Mouse (Mus musculus) kidney, postnatal 0 days (tissue): Measurements from ENCODE around the gene Lypd3. TPM values are rescaled to one million over a fixed set of nuclear protein-coding genes. Genes with fewer than 3 reads are reported as not detected.

Experiments
- ATAC-seq: fragments of 200-750 bp; cut with Nextera tagmentation; replicated peaks from 2 replicates; pipeline ENCODE4 v1.8.0; 2017; ENCODE audit warnings: low read depth, moderate number of reproducible peaks, moderate TSS enrichment, moderate library complexity; ENCODE audit not compliant: low FRiP score
- DNase-seq: peaks from one replicate; pipeline ENCODE4 v3.0.0-alpha.2; 2016; ENCODE audit warnings: low spot score
- H3K27ac ChIP-seq: fragments of 300-500 bp; sonication (generic); 2 replicates; pipeline ENCODE4 v1.5.1; 2014; ENCODE audit warnings: mild to moderate bottlenecking
- H3K27me3 ChIP-seq: fragments of 300-500 bp; sonication (generic); 2 replicates; pipeline ENCODE4 v1.6.1; 2014; ENCODE audit warnings: low read length, mixed read lengths; ENCODE audit not compliant: insufficient read depth
- H3K36me3 ChIP-seq: fragments of 300-500 bp; sonication (generic); 2 replicates; pipeline ENCODE4 v1.6.1; 2014; ENCODE audit warnings: low read length, mixed read lengths; ENCODE audit not compliant: insufficient read depth
- H3K4me1 ChIP-seq: fragments of 300-500 bp; sonication (generic); replicated peaks from 2 replicates; pipeline ENCODE4 v1.6.1; 2014; ENCODE audit warnings: antibody characterized with exemption, low read length, mixed read lengths; ENCODE audit not compliant: insufficient read depth
- H3K4me2 ChIP-seq: fragments of 300-500 bp; sonication (generic); 2 replicates; pipeline ENCODE4 v1.6.1; 2014; ENCODE audit warnings: mild to moderate bottlenecking, low read length, moderate library complexity, mixed read lengths
- H3K4me3 ChIP-seq: fragments of 300-500 bp; sonication (generic); replicated peaks from 2 replicates; pipeline ENCODE4 v1.5.1; 2014; ENCODE audit warnings: low read depth, low read length
- H3K9ac ChIP-seq: fragments of 300-500 bp; sonication (generic); 2 replicates; pipeline ENCODE4 v1.6.1; 2014; ENCODE audit warnings: low read depth, low read length
- H3K9me3 ChIP-seq: fragments of 300-500 bp; sonication (generic); replicated peaks from 2 replicates; pipeline ENCODE4 v1.6.1; 2016; ENCODE audit warnings: low read length, inconsistent platforms, mixed read lengths
- CTCF ChIP-seq: IDR thresholded peaks from 2 replicates; pipeline ENCODE4 v1.5.1; 2016; ENCODE audit warnings: antibody characterized with exemption, low read depth, mild to moderate bottlenecking, moderate library complexity
- WGBS: fragments of 180-500 bp; shearing (Covaris S2); extraction: QIAGEN DNeasy Blood & Tissue Kit; methylation state at CpG from one replicate; pipeline ENCODE4 v1.1.7; 2014; 5-methylcytosine and 5-hydroxymethylcytosine counted together
- polyA plus RNA-seq: library from polyadenylated mRNA; unstranded; fragments of >200 nt; fragmentation: Nextera tagmentation; extraction: Ambion mirVana; gene quantifications from 2 replicates; pipeline ENCODE4 v1.2.1, GENCODE M21; 2015

Lypd3 gene
- polyA plus RNA-seq, 1 experiment from 2014 or later, result 0.88 TPM

- Histone ChIP-seq H3K27ac (no peak overlapping the region), H3K4me1 (no peaks in the 10 kb centered on the region), H3K9ac (no peak overlapping the region), H3K9me3 (no peaks in the 10 kb centered on the region), H3K4me2 (no peak overlapping the region), H3K4me3 (no peak overlapping the region), H3K27me3 (no peaks in the 10 kb centered on the region), H3K36me3 (0 out of 2 replicates have a peak, but pooled peaks cover 3% of the 10 kb centered on the region)
- peak; percentile 82 for ATAC-seq
- peak; percentile 100 for TF ChIP-seq CTCF
- DNase-seq, result peak; percentile 98
- 5% methylated on average over 13 of the region's 13 CpGs for WGBS
These were observed 35.3 kb upstream of the Lypd3 start for GRCm38 (mm10) chr7:24600941-24601597.

- H3K4me3 ChIP-seq, result no peak overlapping the region
- no peaks in the 10 kb centered on the region for H3K9me3 ChIP-seq
- ATAC-seq (no peak), DNase-seq (no peak)
- H3K36me3 ChIP-seq, result 0 out of 2 replicates have a peak, but pooled peaks cover 3% of the 10 kb centered on the region
- peaks cover 5% of the 10 kb centered on the region; the same call in 1 of the 2 replicates for H3K4me1 ChIP-seq
- H3K4me2 ChIP-seq, result no peak overlapping the region
- TF ChIP-seq CTCF, result no peak
- 84% methylated on average over 7 of the region's 7 CpGs for WGBS
- no peak overlapping the region for H3K9ac ChIP-seq
- no peaks in the 10 kb centered on the region for H3K27me3 ChIP-seq
- no peak overlapping the region for H3K27ac ChIP-seq
These were observed 30.8 kb upstream of the Lypd3 start for GRCm38 (mm10) chr7:24605561-24605960.

GRCm38 (mm10) chr7:24606046-24606445, 30.3 kb upstream of the Lypd3 start:
- H3K4me1 ChIP-seq, result peaks cover 7% of the 10 kb centered on the region; the same call in 1 of the 2 replicates
- no peak overlapping the region for H3K27ac ChIP-seq
- ATAC-seq, result no peak
- DNase-seq, result no peak
- no peak for TF ChIP-seq CTCF
- H3K9me3 ChIP-seq, result no peaks in the 10 kb centered on the region
- no peak overlapping the region for H3K4me3 ChIP-seq
- H3K4me2 ChIP-seq, result no peak overlapping the region
- H3K9ac ChIP-seq, result no peak overlapping the region
- H3K27me3 ChIP-seq, result no peaks in the 10 kb centered on the region
- 0 out of 2 replicates have a peak, but pooled peaks cover 3% of the 10 kb centered on the region for H3K36me3 ChIP-seq
- 77% methylated on average over 7 of the region's 7 CpGs for WGBS

- 59% methylated on average over 6 of the region's 6 CpGs for WGBS
- peaks cover 17% of the 10 kb centered on the region for H3K4me1 ChIP-seq
These were observed 28.3 kb upstream of the Lypd3 start for GRCm38 (mm10) chr7:24608017-24608416.

GRCm38 (mm10) chr7:24608561-24608960, 27.8 kb upstream of the Lypd3 start:
- Histone ChIP-seq H3K4me1 (peaks cover 17% of the 10 kb centered on the region), H3K9ac (no peak overlapping the region), H3K36me3 (0 out of 2 replicates have a peak, but pooled peaks cover 3% of the 10 kb centered on the region), H3K27ac (no peak overlapping the region), H3K4me2 (no peak overlapping the region), H3K4me3 (no peak overlapping the region), H3K9me3 (no peaks in the 10 kb centered on the region), H3K27me3 (peaks cover 18% of the 10 kb centered on the region)
- no peak for DNase-seq
- no peak for TF ChIP-seq CTCF
- WGBS, result 86% methylated on average over 8 of the region's 8 CpGs
- ATAC-seq, result no peak

More at GRCm38 (mm10) chr7:24608017-24608416, 28.3 kb upstream of the Lypd3 start:
- Histone ChIP-seq H3K27me3 (peaks cover 13% of the 10 kb centered on the region), H3K4me2 (no peak overlapping the region), H3K9ac (no peak overlapping the region), H3K27ac (no peak overlapping the region), H3K4me3 (no peak overlapping the region), H3K36me3 (0 out of 2 replicates have a peak, but pooled peaks cover 3% of the 10 kb centered on the region), H3K9me3 (no peaks in the 10 kb centered on the region)
- DNase-seq (peak; percentile 85), ATAC-seq (peak; percentile 79)
- TF ChIP-seq CTCF, result no peak

- ATAC-seq, result peak; percentile 52; the same call in 1 of the 2 replicates
- WGBS, result 2% methylated on average over 27 of the region's 27 CpGs
- Histone ChIP-seq H3K36me3 (no peaks in the 10 kb centered on the region), H3K4me3 (peak within 1 kb of the TSS; percentile 52), H3K27ac (peak within 1 kb of the TSS; percentile 44; the same call in 1 of the 2 replicates), H3K4me2 (peak within 1 kb of the TSS; percentile 85), H3K4me1 (peaks cover 17% of the 10 kb centered on the region), H3K9me3 (no peaks in the 10 kb centered on the region), H3K9ac (peak within 1 kb of the TSS; percentile 46), H3K27me3 (peaks cover 18% of the 10 kb centered on the region)
- DNase-seq, result no peak
- no peak for TF ChIP-seq CTCF
These were observed 26.0 kb upstream of the Lypd3 start, which contains the start of gene Phldb3 for GRCm38 (mm10) chr7:24610144-24610878. TSS of gene Phldb3 (plus strand) at chr7:24610763.
